9 mouse cellular contexts compared by ENCODE assay signal in the genomic region with DNA sequence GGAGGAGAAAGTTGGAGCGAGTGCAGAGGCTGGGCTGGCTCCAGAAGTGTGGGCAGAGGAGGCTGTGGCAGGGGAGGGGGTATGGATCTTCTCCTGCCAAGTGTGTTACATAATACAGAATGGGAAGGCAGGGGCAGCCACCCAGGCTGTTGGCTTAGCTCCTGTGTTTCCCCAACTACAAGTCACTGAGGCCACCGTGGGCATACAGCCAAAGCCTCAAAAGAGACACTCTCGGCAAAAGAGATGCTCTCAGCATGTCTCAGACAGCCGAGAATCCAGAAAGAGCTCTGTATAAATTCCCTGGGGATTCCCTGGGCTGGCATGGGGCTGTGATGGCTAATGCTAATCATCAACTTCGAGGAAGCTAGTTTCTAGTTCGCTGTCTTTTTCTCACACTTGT.
DNase-seq lines count a peak whose midpoint lies in the region; ATAC-seq and TF ChIP-seq lines count a peak whose summit lies in the region.
"Had no signal": no experiment of that assay in that cellular context is flagged by ENCODE, and none has a peak within 500 bp of the region (broad histone marks: within the 10 kb centered on the region; RNA-seq: fewer than 3 reads in every experiment).

No protein-coding gene starts in this region.

- no peak for TF ChIP-seq POLR2A in cerebellum, adult 2 months (IDR thresholded peaks at IDR 0.05; ENCODE audit: borderline replicate concordance, insufficient read depth, low read length)

- H3K4me3 ChIP-seq in lung, embryonic 15.5 days = no peak overlapping the region
- no peak overlapping the region for H3K4me3 ChIP-seq in lung, postnatal 0 days (ENCODE audit: low read depth, low read length)
- H3K4me3 ChIP-seq in cerebellum, adult 2 months (replicated peaks; ENCODE audit: insufficient read depth, low read depth, low read length) = no peak overlapping the region
- H3K4me3 ChIP-seq in layer of hippocampus, adult 2 months = no peak overlapping the region
- H3K4me3 ChIP-seq in stomach, postnatal 0 days (ENCODE audit: low read depth, low read length) = no peak overlapping the region
- H3K4me3 ChIP-seq: liver, embryonic 15.5 days had no signal

- TF ChIP-seq CTCF in lung, postnatal 0 days (IDR thresholded peaks at IDR 0.05) = no peak
- TF ChIP-seq CTCF in cerebellum, adult 2 months (IDR thresholded peaks at IDR 0.05; ENCODE audit: borderline replicate concordance, insufficient read depth, low read depth, low read length) = no peak
- TF ChIP-seq CTCF in layer of hippocampus, adult 2 months (conservative IDR thresholded peaks at IDR 0.05) = no peak
- TF ChIP-seq CTCF in stomach, postnatal 0 days (IDR thresholded peaks at IDR 0.05; ENCODE audit: low read depth) = no peak

- DNase-seq in lung, postnatal 0 days (ENCODE audit: low spot score) = no peak
- peak; percentile 21 to 52 for DNase-seq in cerebellum, adult 2 months
- DNase-seq in layer of hippocampus, adult 2 months (ENCODE audit: low spot score in 2 of 2) = peak; percentile 53 to 71
- DNase-seq in right cerebral cortex, adult 2 months (ENCODE audit: low spot score in 2 of 2) = peak; percentile 38 to 50
- DNase-seq in thymus, postnatal 25 days = no peak
- DNase-seq in stomach, postnatal 0 days (ENCODE audit: low spot score) = no peak
- DNase-seq in testis, postnatal 14 days (ENCODE audit: low spot score) = no peak

- no peaks in the 10 kb centered on the region for H3K36me3 ChIP-seq in lung, embryonic 15.5 days
- no peaks in the 10 kb centered on the region for H3K36me3 ChIP-seq in lung, postnatal 0 days (ENCODE audit: insufficient read depth, low read length)
- no peaks in the 10 kb centered on the region for H3K36me3 ChIP-seq in stomach, postnatal 0 days (ENCODE audit: control insufficient read depth, insufficient read depth, low read length)
- H3K36me3 ChIP-seq: liver, embryonic 15.5 days had no signal

- H3K4me1 ChIP-seq in lung, embryonic 15.5 days = peaks cover 6% of the 10 kb centered on the region; the same call in 1 of the 2 replicates
- H3K4me1 ChIP-seq in lung, postnatal 0 days (ENCODE audit: insufficient read depth, low read depth, low read length) = no peaks in the 10 kb centered on the region
- no peaks in the 10 kb centered on the region for H3K4me1 ChIP-seq in cerebellum, adult 2 months (ENCODE audit: control insufficient read depth, insufficient read depth, low read length)
- no peaks in the 10 kb centered on the region for H3K4me1 ChIP-seq in stomach, postnatal 0 days (replicated peaks; ENCODE audit: control insufficient read depth, insufficient read depth)
- H3K4me1 ChIP-seq: liver, embryonic 15.5 days had no signal

- H3K9ac ChIP-seq in lung, embryonic 15.5 days = no peak overlapping the region
- no peak overlapping the region for H3K9ac ChIP-seq in lung, postnatal 0 days (replicated peaks; ENCODE audit: low read depth)
- no peak overlapping the region for H3K9ac ChIP-seq in stomach, postnatal 0 days (ENCODE audit: low read length)
- H3K9ac ChIP-seq: liver, embryonic 15.5 days had no signal

- no peak overlapping the region for H3K27ac ChIP-seq in lung, embryonic 15.5 days
- H3K27ac ChIP-seq in lung, postnatal 0 days (ENCODE audit: low read length) = no peak overlapping the region
- no peak overlapping the region for H3K27ac ChIP-seq in cerebellum, adult 2 months (ENCODE audit: insufficient read depth, low read length)
- H3K27ac ChIP-seq in layer of hippocampus, adult 2 months = peak overlapping the region; percentile 44
- no peak overlapping the region for H3K27ac ChIP-seq in stomach, postnatal 0 days (replicated peaks)
- H3K27ac ChIP-seq: liver, embryonic 15.5 days had no signal

- no peak overlapping the region for H3K4me2 ChIP-seq in lung, embryonic 15.5 days
- H3K4me2 ChIP-seq in lung, postnatal 0 days (replicated peaks; ENCODE audit: low read depth, low read length) = no peak overlapping the region
- H3K4me2 ChIP-seq in stomach, postnatal 0 days (replicated peaks; ENCODE audit: low read depth) = no peak overlapping the region
- H3K4me2 ChIP-seq: liver, embryonic 15.5 days had no signal

- no peaks in the 10 kb centered on the region for H3K27me3 ChIP-seq in lung, embryonic 15.5 days
- H3K27me3 ChIP-seq in lung, postnatal 0 days (replicated peaks; ENCODE audit: insufficient read depth, low read length) = no peaks in the 10 kb centered on the region
- no peaks in the 10 kb centered on the region for H3K27me3 ChIP-seq in cerebellum, adult 2 months (ENCODE audit: control insufficient read depth, insufficient read depth, low read length)
- H3K27me3 ChIP-seq in stomach, postnatal 0 days (ENCODE audit: control insufficient read depth, insufficient read depth, low read length) = no peaks in the 10 kb centered on the region
- H3K27me3 ChIP-seq: liver, embryonic 15.5 days had no signal

- WGBS in lung, embryonic 15.5 days = 41% methylated on average over 6 of the region's 6 CpGs
- 48% methylated on average over 6 of the region's 6 CpGs for WGBS in lung, postnatal 0 days
- WGBS in cerebellum, adult 2 months = 11% methylated on average over 6 of the region's 6 CpGs
- 48% methylated on average over 6 of the region's 6 CpGs for WGBS in stomach, postnatal 0 days

- TF ChIP-seq EP300 in lung, postnatal 0 days (IDR thresholded peaks at IDR 0.05) = no peak
- TF ChIP-seq EP300 in stomach, postnatal 0 days (optimal IDR thresholded peaks at IDR 0.05) = no peak

- peak; percentile 65; the same call in 1 of the 2 replicates for ATAC-seq in lung, embryonic 15.5 days (ENCODE audit: borderline replicate concordance, extremely low read depth, low FRiP score, low TSS enrichment)
- no peak for ATAC-seq in lung, postnatal 0 days
- no peak for ATAC-seq in stomach, postnatal 0 days (ENCODE audit: low FRiP score, low TSS enrichment)

- H3K9me3 ChIP-seq in lung, embryonic 15.5 days = no peaks in the 10 kb centered on the region
- no peaks in the 10 kb centered on the region for H3K9me3 ChIP-seq in lung, postnatal 0 days (ENCODE audit: low read length)
- no peaks in the 10 kb centered on the region for H3K9me3 ChIP-seq in stomach, postnatal 0 days (ENCODE audit: control insufficient read depth, low read length)
- H3K9me3 ChIP-seq: liver, embryonic 15.5 days had no signal

Comparison
In these comparisons a context has a peak if more than half of its experiments do, and no peak if none do; other contexts are left out.
1. DNase-seq: peak in cerebellum, adult 2 months (2 of 2), layer of hippocampus, adult 2 months (2 of 2) and right cerebral cortex, adult 2 months (2 of 2); none in lung, postnatal 0 days (single experiment), thymus, postnatal 25 days (single experiment), stomach, postnatal 0 days (single experiment) and testis, postnatal 14 days (single experiment).